Mouse (Mus musculus) stomach, embryonic 16.5 days (tissue): ENCODE data around the gene Gnb1l. TPM values are rescaled to one million over a fixed set of nuclear protein-coding genes. Genes with fewer than 3 reads are reported as not detected.

Experiments used
- ATAC-seq: fragments of 200-750 bp; cut with Nextera tagmentation; 2 replicates; pipeline ENCODE4 v1.8.0; 2017; ENCODE audit warnings: moderate number of reproducible peaks, moderate TSS enrichment; ENCODE audit not compliant: insufficient read depth, low FRiP score
- H3K27ac ChIP-seq: fragments of 300-500 bp; sonication (generic); 2 replicates; pipeline ENCODE4 v1.5.1; 2014; ENCODE audit warnings: low read length
- H3K27me3 ChIP-seq: fragments of 300-500 bp; sonication (generic); 2 replicates; pipeline ENCODE4 v1.6.1; 2014; ENCODE audit warnings: low read length, control low read depth, mixed read lengths; ENCODE audit not compliant: control insufficient read depth, insufficient read depth
- H3K36me3 ChIP-seq: fragments of 300-500 bp; sonication (generic); 2 replicates; pipeline ENCODE4 v1.6.1; 2014; ENCODE audit warnings: low read length; ENCODE audit not compliant: control insufficient read depth, insufficient read depth
- H3K4me1 ChIP-seq: fragments of 300-500 bp; sonication (generic); 2 replicates; pipeline ENCODE4 v1.6.1; 2014; ENCODE audit warnings: low read length, control low read depth, mixed read lengths; ENCODE audit not compliant: control insufficient read depth, insufficient read depth
- H3K4me2 ChIP-seq: fragments of 300-500 bp; sonication (generic); 2 replicates; pipeline ENCODE4 v1.6.1; 2014; ENCODE audit warnings: low read depth, low read length, mixed read lengths
- H3K4me3 ChIP-seq: fragments of 300-500 bp; sonication (generic); replicated peaks from 2 replicates; pipeline ENCODE4 v1.5.1; 2014; ENCODE audit warnings: mild to moderate bottlenecking, low read length
- H3K9ac ChIP-seq: fragments of 300-500 bp; sonication (generic); 2 replicates; pipeline ENCODE4 v1.6.1; 2014; ENCODE audit warnings: low read length
- H3K9me3 ChIP-seq: fragments of 300-500 bp; sonication (generic); replicated peaks from 2 replicates; pipeline ENCODE4 v1.6.1; 2016; ENCODE audit warnings: low read length, control low read depth; ENCODE audit not compliant: control insufficient read depth
- WGBS: fragments of 180-500 bp; shearing (Covaris S2); extraction: QIAGEN DNeasy Blood & Tissue Kit; methylation state at CpG from one replicate; pipeline ENCODE4 v1.1.7; 2014; 5-methylcytosine and 5-hydroxymethylcytosine counted together
- polyA plus RNA-seq: library from polyadenylated mRNA; unstranded; fragments of >200 nt; fragmentation: Nextera tagmentation; extraction: Ambion mirVana; gene quantifications from 2 replicates; pipeline ENCODE4 v1.2.1, GENCODE M21; 2015

The Gnb1l gene
- 11.7 and 11.9 TPM in 2 replicates for polyA plus RNA-seq

DNA sequence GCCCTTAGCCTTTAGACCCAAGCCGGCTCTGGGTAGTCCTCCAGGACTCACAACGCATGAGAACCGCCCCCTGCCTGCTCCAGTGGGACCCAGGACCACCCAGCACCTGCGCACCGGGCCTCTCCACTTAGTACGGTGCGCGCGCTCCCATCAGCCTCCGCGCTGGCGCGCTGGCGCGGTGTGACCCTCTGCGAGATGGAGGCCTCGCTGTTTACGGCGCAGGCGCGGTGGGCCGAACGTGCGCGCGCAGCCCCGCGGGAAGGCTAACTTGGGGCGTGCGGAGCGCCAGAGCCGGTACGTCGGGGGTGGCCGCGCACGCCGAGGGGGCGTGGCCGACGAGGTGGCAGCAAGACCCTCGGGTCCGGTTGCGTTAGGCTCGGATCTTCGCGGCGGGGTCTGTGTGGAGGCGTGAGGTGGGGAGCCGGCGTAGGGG, at the start of gene Gnb1l, which contains the start of gene Rtl10:
Gene Gnb1l (plus strand): TSS at position 156 of the 433 bp plus-strand sequence.
Gene Rtl10 (plus strand): TSS at position 344 of the 433 bp plus-strand sequence.
- peak within 1 kb of the TSS; percentile 70 for H3K4me3 ChIP-seq
- H3K4me2 ChIP-seq: peak within 1 kb of the TSS; percentile 75
- ATAC-seq: peak; percentile 97
- H3K27ac ChIP-seq: peak within 1 kb of the TSS; percentile 34
- peak within 1 kb of the TSS; percentile 90 for H3K9ac ChIP-seq
- under 1% methylated on average over 51 of the region's 51 CpGs for WGBS
- no peaks in the 10 kb centered on the region for H3K27me3 ChIP-seq
- H3K9me3 ChIP-seq: no peaks in the 10 kb centered on the region
- 0 out of 2 replicates have a peak, but pooled peaks cover 3% of the 10 kb centered on the region for H3K36me3 ChIP-seq
- peaks cover 10% of the 10 kb centered on the region for H3K4me1 ChIP-seq

- Histone ChIP-seq H3K4me3 (no peak overlapping the region), H3K27me3 (no peaks in the 10 kb centered on the region), H3K4me2 (no peak overlapping the region), H3K36me3 (no peaks in the 10 kb centered on the region), H3K9ac (no peak overlapping the region), H3K4me1 (peaks cover 5% of the 10 kb centered on the region; the same call in 1 of the 2 replicates), H3K9me3 (no peaks in the 10 kb centered on the region), H3K27ac (no peak overlapping the region)
- WGBS: 79% methylated on average over 4 of the region's 4 CpGs
- ATAC-seq: peak; percentile 49; the same call in 1 of the 2 replicates
These were observed 49.5 kb upstream of the Gnb1l start for GRCm38 (mm10) chr16:18449005-18449404.

DNA sequence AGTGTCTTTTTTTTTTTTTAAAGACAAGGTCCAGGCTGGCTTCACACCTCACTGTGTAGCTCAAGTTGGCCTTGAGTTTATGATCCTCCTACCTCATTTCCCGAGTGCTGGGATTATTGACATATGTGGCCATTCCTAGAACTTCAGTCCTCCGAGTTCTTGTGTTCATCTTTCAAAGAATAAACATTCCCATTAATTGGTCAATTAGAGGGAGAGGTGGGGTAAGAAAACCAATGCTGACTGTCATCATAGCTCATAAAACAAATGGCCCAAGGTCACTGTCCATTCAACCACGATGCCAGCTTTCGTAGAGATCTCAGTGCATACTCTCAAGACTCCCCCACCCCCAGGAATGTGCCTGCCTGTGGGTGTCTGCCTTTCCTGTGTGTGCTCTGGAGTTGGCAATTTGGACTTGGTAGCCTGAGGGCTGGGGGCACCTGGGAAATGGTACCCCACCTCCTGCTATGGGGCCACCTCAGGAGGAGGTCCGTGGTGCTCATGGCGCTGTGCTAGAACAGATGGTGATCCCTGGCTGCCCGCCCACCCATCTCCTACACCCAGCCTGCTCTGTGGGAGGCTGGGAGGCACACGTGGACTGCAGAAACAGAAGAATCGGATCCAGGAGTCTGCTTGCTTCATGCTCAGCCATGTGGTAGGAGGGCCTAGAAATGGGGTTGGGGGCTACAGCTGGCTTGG, 46.9 kb upstream of the Gnb1l start:
- Histone ChIP-seq H3K4me3 (no peak overlapping the region), H3K36me3 (no peaks in the 10 kb centered on the region), H3K27me3 (no peaks in the 10 kb centered on the region), H3K27ac (no peak overlapping the region), H3K4me2 (no peak overlapping the region), H3K9ac (no peak overlapping the region), H3K4me1 (peaks cover 5% of the 10 kb centered on the region; the same call in 1 of the 2 replicates), H3K9me3 (no peaks in the 10 kb centered on the region)
- no peak for ATAC-seq
- 56% methylated on average over 9 of the region's 9 CpGs for WGBS

DNA sequence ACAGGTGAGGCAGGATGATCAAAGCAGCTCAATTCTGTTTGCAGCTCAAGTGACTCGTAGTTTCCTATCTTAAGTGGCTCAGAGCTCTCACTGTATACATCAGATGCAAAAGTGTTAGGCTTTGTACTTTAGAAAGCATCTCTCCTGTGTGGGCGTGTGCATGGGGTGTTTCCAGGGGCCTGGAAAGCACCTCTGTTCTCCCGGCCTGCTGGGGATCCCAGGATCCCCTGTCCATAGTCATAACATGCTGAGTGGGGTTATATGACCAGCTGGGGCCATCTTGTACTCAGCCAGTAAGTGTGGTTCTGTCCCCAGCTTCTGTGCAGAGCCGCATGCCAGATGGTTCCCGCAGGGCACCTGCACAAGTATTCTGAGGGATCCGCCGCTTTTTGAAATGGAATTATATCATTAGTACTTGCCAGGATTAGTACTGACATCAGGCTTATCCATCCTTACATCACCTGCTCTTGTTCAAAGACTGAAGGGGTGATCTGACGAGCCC, 46.1 kb upstream of the Gnb1l start:
- 85% methylated on average over 8 of the region's 8 CpGs for WGBS
- Histone ChIP-seq H3K27ac (no peak overlapping the region), H3K9ac (no peak overlapping the region), H3K4me2 (no peak overlapping the region), H3K4me1 (peaks cover 4% of the 10 kb centered on the region; the same call in 1 of the 2 replicates), H3K4me3 (no peak overlapping the region), H3K9me3 (no peaks in the 10 kb centered on the region), H3K27me3 (no peaks in the 10 kb centered on the region), H3K36me3 (no peaks in the 10 kb centered on the region)
- ATAC-seq: no peak

- Histone ChIP-seq H3K9me3 (no peaks in the 10 kb centered on the region), H3K9ac (no peak overlapping the region), H3K4me3 (no peak overlapping the region), H3K27ac (no peak overlapping the region), H3K4me1 (peaks cover 1% of the 10 kb centered on the region; the same call in 1 of the 2 replicates), H3K27me3 (no peaks in the 10 kb centered on the region), H3K4me2 (no peak overlapping the region), H3K36me3 (no peaks in the 10 kb centered on the region)
- ATAC-seq: no peak
- 57% methylated on average over 5 of the region's 5 CpGs for whole genome bisulfite sequencing
These were observed 44.7 kb upstream of the Gnb1l start for GRCm38 (mm10) chr16:18453846-18454245.

GRCm38 (mm10) chr16:18455407-18455806, 43.1 kb upstream of the Gnb1l start:
- WGBS: 82% methylated on average over 6 of the region's 6 CpGs
- Histone ChIP-seq H3K36me3 (no peaks in the 10 kb centered on the region), H3K27ac (no peak overlapping the region), H3K4me3 (no peak overlapping the region), H3K4me2 (no peak overlapping the region), H3K9me3 (no peaks in the 10 kb centered on the region), H3K27me3 (no peaks in the 10 kb centered on the region), H3K4me1 (peaks cover 14% of the 10 kb centered on the region), H3K9ac (no peak overlapping the region)
- no peak for ATAC-seq

DNA sequence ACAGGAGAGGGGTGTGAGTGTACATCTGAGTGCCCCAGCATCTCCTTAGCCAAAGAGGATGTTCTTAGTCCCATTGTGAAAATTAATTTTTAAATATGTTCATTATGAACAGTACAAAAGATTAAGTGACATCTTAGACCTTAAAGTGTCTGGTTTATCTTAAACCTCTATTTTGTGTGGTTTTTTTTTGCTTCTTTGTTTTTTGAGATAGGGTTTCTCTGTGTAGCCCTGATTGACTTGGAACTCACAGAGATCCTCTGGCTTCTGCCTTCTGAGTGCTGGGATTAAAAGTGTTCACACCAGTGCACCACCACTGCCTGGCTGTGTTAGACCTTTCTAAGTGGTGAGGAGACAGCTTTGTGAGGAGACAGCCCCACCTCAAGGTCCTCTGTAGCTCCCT, 39.9 kb upstream of the Gnb1l start:
- Histone ChIP-seq H3K27ac (no peak overlapping the region), H3K4me1 (peaks cover 17% of the 10 kb centered on the region), H3K4me3 (no peak overlapping the region), H3K27me3 (no peaks in the 10 kb centered on the region), H3K4me2 (no peak overlapping the region), H3K36me3 (no peaks in the 10 kb centered on the region), H3K9ac (peak overlapping the region; percentile 0; the same call in 1 of the 2 replicates), H3K9me3 (no peaks in the 10 kb centered on the region)
- no peak for ATAC-seq

GRCm38 (mm10) chr16:18459335-18459954, 39.1 kb upstream of the Gnb1l start:
- no peaks in the 10 kb centered on the region for H3K9me3 ChIP-seq
- H3K27ac ChIP-seq: peak overlapping the region; percentile 43
- peaks cover 17% of the 10 kb centered on the region for H3K4me1 ChIP-seq
- ATAC-seq: peak; percentile 5; the same call in 1 of the 2 replicates
- 0 out of 2 replicates have a peak overlapping the region, but pooled peaks have one; percentile 6 for H3K4me2 ChIP-seq
- H3K4me3 ChIP-seq: no peak overlapping the region
- 12% methylated on average over 12 of the region's 12 CpGs for WGBS
- H3K36me3 ChIP-seq: no peaks in the 10 kb centered on the region
- no peaks in the 10 kb centered on the region for H3K27me3 ChIP-seq
- peak overlapping the region; percentile 0; the same call in 1 of the 2 replicates for H3K9ac ChIP-seq

DNA sequence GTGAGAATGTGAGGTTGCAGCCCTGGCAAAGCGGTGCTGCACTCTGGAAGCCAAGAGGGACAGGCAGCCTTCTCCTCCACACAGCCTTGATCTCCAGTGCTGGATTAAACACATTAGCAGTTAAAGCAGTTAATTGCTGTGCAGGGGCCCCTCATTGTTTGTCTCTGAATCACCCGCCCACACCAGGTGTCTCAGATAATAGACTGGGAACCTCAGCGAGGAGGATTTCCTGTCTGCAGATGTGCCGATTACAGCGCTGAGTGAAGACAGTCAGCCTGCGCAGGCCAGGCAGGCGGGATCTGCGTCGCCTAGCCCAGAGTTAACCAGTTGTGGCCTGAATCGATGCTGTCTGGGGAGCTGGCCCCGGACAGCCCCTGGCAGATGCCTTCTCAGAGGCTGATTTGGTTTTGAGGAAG, 38.5 kb upstream of the Gnb1l start:
- H3K27ac ChIP-seq: peak overlapping the region; percentile 43

More for the DNA sequence above, 38.5 kb upstream of the Gnb1l start:
- Histone ChIP-seq H3K9ac (no peak overlapping the region; the same call in 1 of the 2 replicates), H3K4me2 (0 out of 2 replicates have a peak overlapping the region, but pooled peaks have one; percentile 6), H3K9me3 (no peaks in the 10 kb centered on the region), H3K4me3 (no peak overlapping the region), H3K36me3 (no peaks in the 10 kb centered on the region), H3K4me1 (peaks cover 17% of the 10 kb centered on the region), H3K27me3 (no peaks in the 10 kb centered on the region)
- 7% methylated on average over 11 of the region's 11 CpGs for WGBS
- peak; percentile 77 for ATAC-seq
